Mouse (Mus musculus): ENCODE data around the gene Clca2.

Clca2 gene

GRCm38 (mm10) chr3:145099291-145099690 lies at the start of gene Clca2:
Gene Clca2, minus strand, starts transcription at chr3:145099443.
- no peak for DNase-seq

- no peak for DNase-seq
Observed at GRCm38 (mm10) chr3:145147952-145148351, 48.7 kb upstream of the Clca2 start.

- DNase-seq = no peak
Observed at GRCm38 (mm10) chr3:145147483-145147882, 48.2 kb upstream of the Clca2 start.

- DNase-seq = no peak
Observed at GRCm38 (mm10) chr3:145146871-145147270, 47.6 kb upstream of the Clca2 start.

- DNase-seq = no peak
Observed at GRCm38 (mm10) chr3:145143856-145144255, 44.6 kb upstream of the Clca2 start.

- no peak for DNase-seq
Observed at GRCm38 (mm10) chr3:145142925-145143324, 43.7 kb upstream of the Clca2 start.

GRCm38 (mm10) chr3:145140236-145140635 lies 41.0 kb upstream of the Clca2 start:
- DNase-seq = no peak

- DNase-seq = peak; percentile 21
Observed at GRCm38 (mm10) chr3:145131210-145131868, 32.1 kb upstream of the Clca2 start.

- no peak for DNase-seq
Observed at GRCm38 (mm10) chr3:145129356-145129755, 30.1 kb upstream of the Clca2 start.

GRCm38 (mm10) chr3:145126618-145127017 lies 27.4 kb upstream of the Clca2 start:
- no peak for DNase-seq

- no peak for DNase-seq
Observed at GRCm38 (mm10) chr3:145119425-145119824, 20.2 kb upstream of the Clca2 start.

- no peak for DNase-seq
Observed at GRCm38 (mm10) chr3:145119002-145119358, 19.7 kb upstream of the Clca2 start.

- peak; percentile 98 for DNase-seq
Observed at GRCm38 (mm10) chr3:145118254-145119001, 19.2 kb upstream of the Clca2 start, which contains the start of gene Odf2l. Gene Odf2l, plus strand, starts transcription at chr3:145118588.

- DNase-seq = no peak
Observed at GRCm38 (mm10) chr3:145117637-145118036, 18.4 kb upstream of the Clca2 start.

- no peak for DNase-seq
Observed at GRCm38 (mm10) chr3:145115169-145115568, 15.9 kb upstream of the Clca2 start.

GRCm38 (mm10) chr3:145105773-145106504 lies 6.7 kb upstream of the Clca2 start:
- DNase-seq = no peak

GRCm38 (mm10) chr3:145105076-145105772 lies 6.0 kb upstream of the Clca2 start:
- no peak for DNase-seq

GRCm38 (mm10) chr3:145103770-145104169 lies 4.5 kb upstream of the Clca2 start:
- no peak for DNase-seq

- no peak for DNase-seq
Observed at GRCm38 (mm10) chr3:145103321-145103720, 4.1 kb upstream of the Clca2 start.

- no peak for DNase-seq
Observed at GRCm38 (mm10) chr3:145101891-145102555, 2.8 kb upstream of the Clca2 start.

- DNase-seq = no peak
Observed at GRCm38 (mm10) chr3:145087857-145088598, 11.2 kb downstream of the Clca2 start.

GRCm38 (mm10) chr3:145086180-145086579 lies 13.1 kb downstream of the Clca2 start:
- no peak for DNase-seq
